Mouse (Mus musculus): ENCODE measurements around the gene Ceacam20.
"Not testable (repeated sequence)": the region's sequence is repeated elsewhere in the genome, so short reads cannot be mapped to it uniquely, and the experiment has no call there.

The Ceacam20 gene

GRCm38 (mm10) chr7:19964985-19965579 lies at the start of gene Ceacam20:
Gene Ceacam20 (plus strand): TSS chr7:19965412.
- DNase-seq = no peak

- DNase-seq = no peak
Measured at GRCm38 (mm10) chr7:19920166-19920505, 45.1 kb upstream of the Ceacam20 start.

- DNase-seq = peak; percentile 83
Measured at GRCm38 (mm10) chr7:19920506-19921261, 44.5 kb upstream of the Ceacam20 start, which contains the start of gene Pvr. Gene Pvr (minus strand): TSS chr7:19921160.

- DNase-seq = no peak
Measured at GRCm38 (mm10) chr7:19923354-19923753, 41.9 kb upstream of the Ceacam20 start.

GRCm38 (mm10) chr7:19923797-19924196 lies 41.4 kb upstream of the Ceacam20 start:
- no peak for DNase-seq

- no peak for DNase-seq
Measured at GRCm38 (mm10) chr7:19925376-19925775, 39.8 kb upstream of the Ceacam20 start.

GRCm38 (mm10) chr7:19926849-19927480 lies 38.2 kb upstream of the Ceacam20 start:
- DNase-seq = no peak

- no peak for DNase-seq
Measured at GRCm38 (mm10) chr7:19928486-19928885, 36.7 kb upstream of the Ceacam20 start.

- not testable (repeated sequence) for DNase-seq
Measured at GRCm38 (mm10) chr7:19930481-19930880, 34.7 kb upstream of the Ceacam20 start.

- no peak for DNase-seq
Measured at GRCm38 (mm10) chr7:19932133-19932876, 32.9 kb upstream of the Ceacam20 start.

- DNase-seq = peak; percentile 78
Measured at GRCm38 (mm10) chr7:19932877-19933809, 32.1 kb upstream of the Ceacam20 start.

- DNase-seq = no peak
Measured at GRCm38 (mm10) chr7:19935171-19935751, 30.0 kb upstream of the Ceacam20 start.

- DNase-seq = peak; percentile 70
Measured at GRCm38 (mm10) chr7:19935961-19936360, 29.3 kb upstream of the Ceacam20 start.

GRCm38 (mm10) chr7:19937229-19937821 lies 27.9 kb upstream of the Ceacam20 start:
- DNase-seq = no peak

- peak; percentile 94 for DNase-seq
Measured at GRCm38 (mm10) chr7:19939555-19940235, 25.5 kb upstream of the Ceacam20 start.

GRCm38 (mm10) chr7:19940256-19940655 lies 25.0 kb upstream of the Ceacam20 start:
- DNase-seq = peak; percentile 51

- DNase-seq = no peak
Measured at GRCm38 (mm10) chr7:19944709-19945108, 20.5 kb upstream of the Ceacam20 start.

- DNase-seq = no peak
Measured at GRCm38 (mm10) chr7:19945201-19945600, 20.0 kb upstream of the Ceacam20 start.

- DNase-seq = no peak
Measured at GRCm38 (mm10) chr7:19945821-19946515, 19.2 kb upstream of the Ceacam20 start.

- DNase-seq = no peak
Measured at GRCm38 (mm10) chr7:19948956-19949355, 16.3 kb upstream of the Ceacam20 start.
